Mouse (Mus musculus) liver, embryonic 11.5 days (tissue): ENCODE measurements around the gene Ldb2. TPM values are rescaled to one million over a fixed set of nuclear protein-coding genes. Genes with fewer than 3 reads are reported as not detected.

ENCODE experiments used
- ATAC-seq: fragments of 200-750 bp; cut with Nextera tagmentation; replicated peaks from 2 replicates; pipeline ENCODE4 v1.8.0; 2017; ENCODE audit warnings: moderate number of reproducible peaks, mild to moderate bottlenecking, moderate TSS enrichment, moderate library complexity; ENCODE audit not compliant: low FRiP score
- DNase-seq: peaks from one replicate; pipeline ENCODE4 v3.0.0-alpha.2; 2017; ENCODE audit warnings: low spot score
- H3K27ac ChIP-seq: fragments of 300-500 bp; sonication (generic); 2 replicates; pipeline ENCODE4 v1.5.1; 2014; ENCODE audit warnings: mild to moderate bottlenecking, low read depth, low read length, control low read depth
- H3K27me3 ChIP-seq: fragments of 300-500 bp; sonication (generic); replicated peaks from 2 replicates; pipeline ENCODE4 v1.6.1; 2014; ENCODE audit warnings: low read length, mixed read lengths; ENCODE audit not compliant: control insufficient read depth, insufficient read depth
- H3K36me3 ChIP-seq: fragments of 300-500 bp; sonication (generic); 2 replicates; pipeline ENCODE4 v1.6.1; 2014; ENCODE audit warnings: mild to moderate bottlenecking, low read length, moderate library complexity, mixed read lengths; ENCODE audit not compliant: control insufficient read depth, insufficient read depth
- H3K4me1 ChIP-seq: fragments of 300-500 bp; sonication (generic); replicated peaks from 2 replicates; pipeline ENCODE4 v1.6.1; 2014; ENCODE audit warnings: low read length, mixed read lengths; ENCODE audit not compliant: control insufficient read depth, insufficient read depth
- H3K4me2 ChIP-seq: fragments of 300-500 bp; sonication (generic); 2 replicates; pipeline ENCODE4 v1.6.1; 2014; ENCODE audit warnings: mild to moderate bottlenecking, control low read depth, moderate library complexity
- H3K4me3 ChIP-seq: fragments of 300-500 bp; sonication (generic); 2 replicates; pipeline ENCODE4 v1.5.1; 2014; ENCODE audit warnings: low read depth, low read length, control low read depth
- H3K9ac ChIP-seq: fragments of 300-500 bp; sonication (generic); 2 replicates; pipeline ENCODE4 v1.6.1; 2014; ENCODE audit warnings: low read depth, low read length, control low read depth
- H3K9me3 ChIP-seq: fragments of 300-500 bp; sonication (generic); 2 replicates; pipeline ENCODE4 v1.6.1; 2016; ENCODE audit warnings: low read length, inconsistent platforms, mixed read lengths; ENCODE audit not compliant: control insufficient read depth
- WGBS: fragments of 180-500 bp; shearing (Covaris S2); extraction: QIAGEN DNeasy Blood & Tissue Kit; methylation state at CpG from one replicate; pipeline ENCODE4 v1.1.7; 2014; 5-methylcytosine and 5-hydroxymethylcytosine counted together
- polyA plus RNA-seq: library from polyadenylated mRNA; unstranded; fragments of >200 nt; fragmentation: Nextera tagmentation; extraction: Ambion mirVana; gene quantifications from 2 replicates; pipeline ENCODE4 v1.2.1, GENCODE M21; 2014

Gene Ldb2
- polyA plus RNA-seq, 1 experiment from 2014 or later = 12.6 TPM

DNA sequence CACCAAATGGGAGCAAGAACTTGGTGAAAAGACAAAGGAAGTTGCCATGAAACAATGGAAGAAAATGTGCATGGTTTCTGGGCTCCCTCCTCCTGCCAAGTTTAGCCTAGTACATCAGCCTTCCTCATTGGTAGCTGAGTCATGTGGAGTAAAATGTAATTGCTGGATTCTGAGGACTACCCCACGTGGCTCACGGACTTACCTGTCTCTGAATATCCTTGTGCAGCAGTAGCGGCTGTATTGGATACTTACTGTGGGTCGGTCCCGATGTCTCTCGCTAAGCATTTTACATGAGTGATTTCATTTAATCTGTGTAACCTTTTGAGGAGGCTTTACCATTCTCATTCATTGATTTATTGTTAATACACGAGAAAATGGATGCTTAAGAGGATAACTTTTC is 183.8 kb downstream of the Ldb2 start:
- WGBS = 83% methylated on average over 7 of the region's 7 CpGs
- H3K9ac ChIP-seq = no peak overlapping the region
- no peaks in the 10 kb centered on the region for H3K9me3 ChIP-seq
- no peaks in the 10 kb centered on the region for H3K27me3 ChIP-seq
- ATAC-seq (no peak), DNase-seq (no peak)
- H3K36me3 ChIP-seq = no peaks in the 10 kb centered on the region
- no peaks in the 10 kb centered on the region for H3K4me1 ChIP-seq
- H3K4me3 ChIP-seq = no peak overlapping the region
- H3K27ac ChIP-seq = no peak overlapping the region
- H3K4me2 ChIP-seq = no peak overlapping the region

GRCm38 (mm10) chr5:44608901-44609300 is 190.6 kb downstream of the Ldb2 start:
- H3K4me3 ChIP-seq = no peak overlapping the region
- no peaks in the 10 kb centered on the region for H3K36me3 ChIP-seq
- WGBS = 55% methylated on average over 2 of the region's 2 CpGs
- DNase-seq (no peak), ATAC-seq (no peak)
- no peaks in the 10 kb centered on the region for H3K4me1 ChIP-seq
- H3K9me3 ChIP-seq = no peaks in the 10 kb centered on the region
- H3K4me2 ChIP-seq = no peak overlapping the region
- H3K9ac ChIP-seq = no peak overlapping the region
- no peaks in the 10 kb centered on the region for H3K27me3 ChIP-seq
- no peak overlapping the region for H3K27ac ChIP-seq

- WGBS = 42% methylated on average over 1 of the region's 1 CpGs
- Histone ChIP-seq H3K4me3 (no peak overlapping the region), H3K27ac (no peak overlapping the region), H3K27me3 (no peaks in the 10 kb centered on the region), H3K4me2 (no peak overlapping the region), H3K4me1 (no peaks in the 10 kb centered on the region), H3K9ac (no peak overlapping the region), H3K36me3 (no peaks in the 10 kb centered on the region), H3K9me3 (no peaks in the 10 kb centered on the region)
- ATAC-seq = no peak
- no peak for DNase-seq
Observed at GRCm38 (mm10) chr5:44601340-44601739, 198.1 kb downstream of the Ldb2 start.

GRCm38 (mm10) chr5:44593522-44594218 is 205.8 kb downstream of the Ldb2 start:
- WGBS = 76% methylated on average over 15 of the region's 15 CpGs
- no peak overlapping the region for H3K4me3 ChIP-seq
- H3K9ac ChIP-seq = no peak overlapping the region
- H3K27ac ChIP-seq = no peak overlapping the region
- H3K27me3 ChIP-seq = no peaks in the 10 kb centered on the region
- ATAC-seq (no peak), DNase-seq (no peak)
- no peaks in the 10 kb centered on the region for H3K36me3 ChIP-seq
- no peaks in the 10 kb centered on the region for H3K9me3 ChIP-seq
- no peaks in the 10 kb centered on the region for H3K4me1 ChIP-seq
- no peak overlapping the region for H3K4me2 ChIP-seq

GRCm38 (mm10) chr5:44590750-44591149 is 208.7 kb downstream of the Ldb2 start:
- H3K9ac ChIP-seq = no peak overlapping the region
- H3K4me3 ChIP-seq = no peak overlapping the region
- 87% methylated on average over 3 of the region's 3 CpGs for WGBS
- H3K36me3 ChIP-seq = no peaks in the 10 kb centered on the region
- H3K4me1 ChIP-seq = no peaks in the 10 kb centered on the region
- H3K27ac ChIP-seq = no peak overlapping the region
- H3K4me2 ChIP-seq = no peak overlapping the region
- H3K9me3 ChIP-seq = no peaks in the 10 kb centered on the region
- no peak for DNase-seq
- no peak for ATAC-seq
- no peaks in the 10 kb centered on the region for H3K27me3 ChIP-seq

DNA sequence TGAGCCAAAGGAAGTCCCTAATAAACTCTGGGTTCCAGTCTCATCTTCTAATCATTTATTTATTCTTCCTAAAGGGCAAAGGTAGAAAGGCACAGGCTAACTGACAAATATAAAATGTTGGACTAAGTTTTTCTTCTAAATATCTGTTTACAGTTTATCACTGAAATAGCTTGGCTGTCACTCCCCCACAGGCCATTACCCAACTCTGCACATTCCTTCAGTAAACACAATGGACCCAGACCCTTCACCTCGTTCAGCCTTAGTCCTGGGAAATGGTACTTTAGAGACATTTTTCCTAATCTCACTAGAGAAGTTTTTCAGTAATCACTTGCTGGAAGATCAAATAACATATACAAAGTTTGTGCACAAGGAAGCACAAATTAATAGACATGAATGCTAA is 210.2 kb downstream of the Ldb2 start:
- no peaks in the 10 kb centered on the region for H3K4me1 ChIP-seq
- H3K4me2 ChIP-seq = no peak overlapping the region
- no peak overlapping the region for H3K4me3 ChIP-seq
- 45% methylated on average over 1 of the region's 1 CpGs for WGBS
- no peaks in the 10 kb centered on the region for H3K9me3 ChIP-seq
- no peaks in the 10 kb centered on the region for H3K27me3 ChIP-seq
- DNase-seq (no peak), ATAC-seq (no peak)
- no peaks in the 10 kb centered on the region for H3K36me3 ChIP-seq
- H3K27ac ChIP-seq = no peak overlapping the region
- H3K9ac ChIP-seq = no peak overlapping the region

DNA sequence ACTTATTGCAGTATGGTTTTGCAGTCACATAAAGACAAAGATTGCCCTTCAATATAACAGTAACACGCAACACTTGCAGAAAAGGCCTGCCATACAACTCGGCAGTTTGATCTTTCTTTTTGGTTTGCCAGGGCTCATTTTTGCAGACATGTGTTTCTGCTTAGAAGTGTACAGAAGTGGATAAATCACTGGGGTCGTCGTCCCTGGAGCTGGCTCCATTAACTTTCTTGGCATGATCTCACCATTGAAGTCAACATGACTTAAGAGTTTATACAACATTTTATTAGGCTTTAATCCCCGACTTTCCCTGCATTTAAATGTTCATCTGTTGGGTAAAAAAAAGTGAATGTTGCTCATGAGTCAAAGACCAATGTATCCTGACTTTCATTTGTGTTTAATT is 212.9 kb downstream of the Ldb2 start:
- no peaks in the 10 kb centered on the region for H3K36me3 ChIP-seq
- ATAC-seq = no peak
- no peak overlapping the region for H3K4me3 ChIP-seq
- H3K4me1 ChIP-seq = no peaks in the 10 kb centered on the region
- H3K4me2 ChIP-seq = no peak overlapping the region
- DNase-seq = no peak
- H3K27ac ChIP-seq = no peak overlapping the region
- no peak overlapping the region for H3K9ac ChIP-seq
- no peaks in the 10 kb centered on the region for H3K9me3 ChIP-seq
- H3K27me3 ChIP-seq = no peaks in the 10 kb centered on the region
- 66% methylated on average over 5 of the region's 5 CpGs for WGBS

- H3K9me3 ChIP-seq = no peaks in the 10 kb centered on the region
- H3K4me2 ChIP-seq = no peak overlapping the region
- H3K27me3 ChIP-seq = no peaks in the 10 kb centered on the region
- ATAC-seq (no peak), DNase-seq (no peak)
- no peak overlapping the region for H3K27ac ChIP-seq
- 77% methylated on average over 10 of the region's 10 CpGs for WGBS
- no peaks in the 10 kb centered on the region for H3K4me1 ChIP-seq
- no peak overlapping the region for H3K4me3 ChIP-seq
- no peaks in the 10 kb centered on the region for H3K36me3 ChIP-seq
- no peak overlapping the region for H3K9ac ChIP-seq
Observed at GRCm38 (mm10) chr5:44579899-44580459, 219.5 kb downstream of the Ldb2 start.

DNA sequence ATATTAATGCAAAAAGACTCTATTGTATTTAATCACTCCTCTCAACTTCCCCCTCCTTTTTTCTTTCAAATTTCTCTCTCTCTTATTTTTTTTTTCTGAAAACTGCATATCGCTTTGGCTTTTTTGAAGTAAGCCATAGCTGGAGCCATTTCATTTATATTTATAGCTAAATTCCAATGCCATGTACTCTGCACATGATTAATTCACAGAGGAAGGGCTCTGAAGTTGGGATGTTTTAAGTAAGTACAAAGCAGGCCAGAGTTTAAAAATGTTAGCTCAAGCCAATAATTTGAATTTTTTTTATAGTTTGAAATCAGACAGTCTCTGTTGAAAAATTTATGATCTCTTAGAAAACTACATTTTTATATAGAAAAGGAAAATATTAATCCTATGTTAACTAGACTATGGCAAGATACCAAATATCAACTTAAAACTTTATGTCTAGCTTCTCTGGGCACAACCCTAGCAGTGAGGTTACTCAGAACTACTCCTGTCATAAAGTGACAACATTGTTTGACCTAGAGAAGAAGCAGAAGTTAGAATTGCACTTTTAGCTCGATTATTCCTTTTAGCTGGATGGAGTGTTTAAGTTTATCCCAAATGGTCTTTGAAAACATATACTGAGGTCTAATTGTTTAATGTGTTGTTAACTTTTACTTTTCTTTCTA is 222.7 kb downstream of the Ldb2 start:
- Histone ChIP-seq H3K27me3 (no peaks in the 10 kb centered on the region), H3K9ac (no peak overlapping the region), H3K4me2 (no peak overlapping the region), H3K4me3 (no peak overlapping the region), H3K36me3 (no peaks in the 10 kb centered on the region), H3K9me3 (no peaks in the 10 kb centered on the region), H3K27ac (no peak overlapping the region), H3K4me1 (no peaks in the 10 kb centered on the region)
- DNase-seq = no peak
- WGBS = 73% methylated on average over 2 of the region's 2 CpGs
- no peak for ATAC-seq
